Mouse (Mus musculus): Measurements from ENCODE around the gene Phf12. TPM values are rescaled to one million over a fixed set of nuclear protein-coding genes. Genes with fewer than 3 reads are reported as not detected.

Gene Phf12
- polyA plus RNA-seq, 2 experiments, result 4.3 to 19.0 TPM

DNA sequence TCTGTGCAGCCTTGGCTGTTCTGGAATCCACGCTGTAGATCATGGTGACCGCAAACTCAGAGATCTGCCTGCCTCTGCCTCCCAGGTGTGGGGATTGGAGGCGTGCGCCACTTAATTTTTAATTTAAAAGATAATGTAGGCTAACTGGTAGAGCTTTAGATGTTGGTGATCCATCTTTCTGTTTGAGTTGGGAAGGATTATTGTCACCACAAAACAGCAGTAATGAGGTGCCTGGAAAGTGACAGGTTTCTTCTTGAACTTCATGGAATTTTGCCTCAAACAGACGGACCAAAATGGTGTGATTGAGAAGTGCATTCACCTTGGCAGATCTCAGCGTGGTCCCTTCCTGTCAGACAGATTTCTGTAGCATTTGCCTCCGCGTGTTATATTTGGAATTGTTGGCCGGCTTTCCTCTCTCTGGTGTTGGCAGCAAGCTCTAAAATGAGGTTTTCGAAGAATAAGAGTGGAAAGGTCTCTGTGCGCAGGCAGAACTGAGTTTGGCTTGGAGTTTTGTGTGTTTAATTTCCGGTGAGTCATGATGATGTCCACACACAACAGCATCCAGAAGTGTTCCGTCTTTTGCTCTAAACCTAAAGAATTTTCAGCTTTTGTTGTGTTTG lies 6.6 kb downstream of the Phf12 start:
- 87% methylated on average over 13 of the region's 13 CpGs for WGBS (ENCODE audit: insufficient replicate concordance)

DNA sequence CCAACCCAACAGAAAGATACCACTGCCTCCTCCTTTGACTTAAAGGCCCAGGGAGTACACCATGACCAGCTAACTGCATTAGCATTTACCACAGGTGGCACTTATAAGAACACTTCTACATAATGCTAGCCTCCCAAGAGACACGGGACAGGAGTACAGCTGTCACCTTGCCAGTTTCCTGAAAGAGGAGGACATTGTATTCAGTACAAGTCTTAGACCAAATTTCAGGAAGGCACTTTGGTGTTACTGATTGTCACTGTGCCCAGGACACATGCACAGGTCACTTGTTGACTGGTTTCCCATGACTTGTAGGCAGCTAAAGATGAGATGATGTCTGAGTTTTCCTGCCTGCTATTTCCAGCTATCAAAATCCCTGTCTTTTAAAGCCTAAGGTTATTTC lies 13.0 kb downstream of the Phf12 start:
- TF ChIP-seq EP300 (IDR thresholded peaks at IDR 0.05; ENCODE audit: low read depth) (no peak), CTCF (IDR thresholded peaks at IDR 0.05; ENCODE audit: low read depth) (no peak)
- Histone ChIP-seq H3K4me2 (ENCODE audit: low read depth) (no peak overlapping the region), H3K9me3 (ENCODE audit: control insufficient read depth, low read length) (no peaks in the 10 kb centered on the region), H3K4me3 (ENCODE audit: insufficient read depth in 1 of 2, low read depth in 2 of 2, low read length in 2 of 2) (no peak overlapping the region), H3K36me3 (replicated peaks; ENCODE audit: control insufficient read depth, insufficient read depth, low read depth) (peaks cover 15% of the 10 kb centered on the region), H3K9ac (replicated peaks) (no peak overlapping the region), H3K4me1 (replicated peaks; ENCODE audit: control insufficient read depth in 2 of 2, insufficient read depth in 2 of 2, low read length in 1 of 2) (no peaks in the 10 kb centered on the region), H3K27me3 (ENCODE audit: control insufficient read depth, insufficient read depth, low read length) (no peaks in the 10 kb centered on the region), H3K27ac (no peak overlapping the region)
- ATAC-seq (ENCODE audit: insufficient read depth) (no peak), DNase-seq (ENCODE audit: low read depth in 3 of 3, low spot score in 3 of 3) (no peak)
- WGBS (ENCODE audit: insufficient replicate concordance), result 69% methylated on average over 1 of the region's 1 CpGs

More for the DNA sequence above, 6.6 kb downstream of the Phf12 start:
- no peak overlapping the region for H3K27ac ChIP-seq
- no peak overlapping the region for H3K4me3 ChIP-seq (ENCODE audit: insufficient read depth in 1 of 2, low read depth in 2 of 2, low read length in 2 of 2)
- H3K4me1 ChIP-seq (replicated peaks; ENCODE audit: control insufficient read depth in 2 of 2, insufficient read depth in 2 of 2, low read length in 1 of 2), result peaks cover 5% of the 10 kb centered on the region in 2 experiments; a peak in 3 of 4 replicates
- no peaks in the 10 kb centered on the region for H3K9me3 ChIP-seq (ENCODE audit: control insufficient read depth, low read length)
- no peak overlapping the region for H3K4me2 ChIP-seq (ENCODE audit: low read depth)
- no peak for ATAC-seq (ENCODE audit: insufficient read depth)
- no peak for DNase-seq (ENCODE audit: low read depth in 3 of 3, low spot score in 3 of 3)
- peaks cover 31% of the 10 kb centered on the region for H3K36me3 ChIP-seq (replicated peaks; ENCODE audit: control insufficient read depth, insufficient read depth, low read depth)
- H3K27me3 ChIP-seq (ENCODE audit: control insufficient read depth, insufficient read depth, low read length), result no peaks in the 10 kb centered on the region
- TF ChIP-seq EP300 (IDR thresholded peaks at IDR 0.05; ENCODE audit: low read depth), result no peak
- no peak for TF ChIP-seq CTCF (IDR thresholded peaks at IDR 0.05; ENCODE audit: low read depth)
- H3K9ac ChIP-seq (replicated peaks), result no peak overlapping the region

DNA sequence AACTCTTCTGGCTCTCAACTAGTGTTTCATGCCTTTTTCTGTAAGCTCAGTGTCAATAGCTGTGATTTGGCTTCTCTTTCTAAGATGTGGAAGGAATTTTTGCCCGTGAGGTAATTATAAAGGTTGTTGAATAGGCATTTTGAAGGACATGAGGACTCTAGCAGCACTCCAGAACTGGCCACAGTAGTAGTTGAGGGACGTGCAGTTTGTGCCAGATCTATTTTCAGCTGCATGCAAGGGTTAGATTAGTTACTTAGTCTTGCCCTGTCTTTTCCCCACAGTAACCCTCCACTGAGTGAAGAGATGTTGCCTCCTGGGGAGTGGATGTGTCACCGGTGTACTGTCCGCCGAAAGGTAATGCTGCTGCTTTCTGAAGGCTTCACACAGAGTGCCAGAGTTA lies 23.9 kb downstream of the Phf12 start:
- TF ChIP-seq EP300 (IDR thresholded peaks at IDR 0.05; ENCODE audit: low read depth) (no peak), CTCF (IDR thresholded peaks at IDR 0.05; ENCODE audit: low read depth) (no peak)
- no peak overlapping the region for H3K27ac ChIP-seq
- ATAC-seq (ENCODE audit: insufficient read depth) (no peak), DNase-seq (ENCODE audit: low read depth in 3 of 3, low spot score in 3 of 3) (no peak)
- no peak overlapping the region for H3K4me2 ChIP-seq (ENCODE audit: low read depth)
- 82% methylated on average over 5 of the region's 5 CpGs for WGBS (ENCODE audit: insufficient replicate concordance)
- H3K27me3 ChIP-seq (ENCODE audit: control insufficient read depth, insufficient read depth, low read length), result no peaks in the 10 kb centered on the region
- H3K9ac ChIP-seq (replicated peaks), result no peak overlapping the region
- H3K9me3 ChIP-seq (ENCODE audit: control insufficient read depth, low read length), result no peaks in the 10 kb centered on the region
- no peak overlapping the region for H3K4me3 ChIP-seq (ENCODE audit: insufficient read depth in 1 of 2, low read depth in 2 of 2, low read length in 2 of 2)
- peaks cover 54% of the 10 kb centered on the region for H3K36me3 ChIP-seq (replicated peaks; ENCODE audit: control insufficient read depth, insufficient read depth, low read depth)
- no peaks in the 10 kb centered on the region for H3K4me1 ChIP-seq (replicated peaks; ENCODE audit: control insufficient read depth in 2 of 2, insufficient read depth in 2 of 2, low read length in 1 of 2)

DNA sequence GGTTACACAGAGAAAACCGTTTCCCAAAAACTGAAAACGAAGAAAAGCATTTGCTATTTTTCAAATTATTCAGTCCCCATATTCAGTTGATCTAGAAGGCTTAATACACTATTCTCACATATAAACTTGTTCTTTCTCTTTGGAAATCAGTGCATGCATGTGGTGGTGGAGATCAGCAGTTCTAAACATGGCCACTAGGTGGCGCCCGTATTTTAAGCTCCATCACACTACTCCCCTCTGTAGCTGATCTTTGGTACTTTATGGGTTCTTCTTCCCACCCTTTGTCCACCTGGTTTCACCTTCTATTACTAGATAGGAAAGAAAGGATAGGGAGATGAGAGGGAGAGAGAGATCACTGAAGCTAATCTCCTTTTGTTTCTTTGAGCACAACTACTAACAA lies 37.1 kb downstream of the Phf12 start:
- H3K36me3 ChIP-seq (replicated peaks; ENCODE audit: control insufficient read depth, insufficient read depth, low read depth), result peaks cover 90% of the 10 kb centered on the region
- TF ChIP-seq CTCF (IDR thresholded peaks at IDR 0.05; ENCODE audit: low read depth) (peak; percentile 89), EP300 (IDR thresholded peaks at IDR 0.05; ENCODE audit: low read depth) (no peak)
- 18% methylated on average over 4 of the region's 4 CpGs for WGBS (ENCODE audit: insufficient replicate concordance)
- no peak overlapping the region for H3K4me2 ChIP-seq (ENCODE audit: low read depth)
- no peaks in the 10 kb centered on the region for H3K4me1 ChIP-seq (replicated peaks; ENCODE audit: control insufficient read depth in 2 of 2, insufficient read depth in 2 of 2, low read length in 1 of 2)
- H3K9me3 ChIP-seq (ENCODE audit: control insufficient read depth, low read length), result no peaks in the 10 kb centered on the region
- peak; percentile 53; the same call in 1 of the 2 replicates for ATAC-seq (ENCODE audit: insufficient read depth)
- H3K27ac ChIP-seq, result no peak overlapping the region
- no peak overlapping the region for H3K9ac ChIP-seq (replicated peaks)
- no peaks in the 10 kb centered on the region for H3K27me3 ChIP-seq (ENCODE audit: control insufficient read depth, insufficient read depth, low read length)
- no peak overlapping the region for H3K4me3 ChIP-seq (ENCODE audit: insufficient read depth in 1 of 2, low read depth in 2 of 2, low read length in 2 of 2)
- DNase-seq (ENCODE audit: low read depth in 3 of 3, low spot score in 3 of 3), result peak; percentile 47 to 51 (median 50)

DNA sequence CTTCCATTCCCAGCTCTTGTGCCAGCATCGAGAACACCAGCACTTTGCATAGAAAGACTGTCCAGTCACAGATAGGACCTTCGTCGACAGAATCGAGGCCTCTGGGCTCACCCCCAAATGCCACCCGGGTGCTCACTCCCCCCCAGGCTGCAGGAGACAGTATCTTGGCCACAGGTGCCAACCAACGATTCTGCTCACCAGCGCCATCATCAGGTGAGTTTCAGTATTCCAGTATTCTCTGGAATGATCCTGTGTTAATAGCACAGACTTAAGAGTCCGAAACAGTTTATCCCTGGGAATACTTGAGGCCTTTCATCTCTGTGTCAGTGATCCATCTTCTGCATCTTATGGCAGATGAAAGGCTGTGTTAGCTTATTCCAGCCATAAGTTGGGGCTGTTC lies 41.1 kb downstream of the Phf12 start:
- no peak overlapping the region for H3K4me2 ChIP-seq (ENCODE audit: low read depth)
- peaks cover 83% of the 10 kb centered on the region for H3K36me3 ChIP-seq (replicated peaks; ENCODE audit: control insufficient read depth, insufficient read depth, low read depth)
- H3K27me3 ChIP-seq (ENCODE audit: control insufficient read depth, insufficient read depth, low read length), result no peaks in the 10 kb centered on the region
- H3K4me3 ChIP-seq (ENCODE audit: insufficient read depth in 1 of 2, low read depth in 2 of 2, low read length in 2 of 2), result no peak overlapping the region
- WGBS (ENCODE audit: insufficient replicate concordance), result 79% methylated on average over 8 of the region's 8 CpGs
- H3K9me3 ChIP-seq (ENCODE audit: control insufficient read depth, low read length), result no peaks in the 10 kb centered on the region
- H3K9ac ChIP-seq (replicated peaks), result no peak overlapping the region
- TF ChIP-seq CTCF (IDR thresholded peaks at IDR 0.05; ENCODE audit: low read depth), result peak; percentile 59
- no peak for TF ChIP-seq EP300 (IDR thresholded peaks at IDR 0.05; ENCODE audit: low read depth)
- ATAC-seq (ENCODE audit: insufficient read depth) (no peak), DNase-seq (ENCODE audit: low read depth in 3 of 3, low spot score in 3 of 3) (no peak)
- no peak overlapping the region for H3K27ac ChIP-seq
- H3K4me1 ChIP-seq (replicated peaks; ENCODE audit: control insufficient read depth in 2 of 2, insufficient read depth in 2 of 2, low read length in 1 of 2), result no peaks in the 10 kb centered on the region

Data from liver, embryonic 14.5 days (tissue).